Mouse (Mus musculus) kidney, adult 18-20 months (tissue): ENCODE results near the gene Syngr1.

Experiments
- DNase-seq: peaks from one replicate; pipeline ENCODE4 v3.0.0; 2021

Syngr1 gene

GRCm38 (mm10) chr15:80091121-80091955 lies at the start of gene Syngr1, which contains the start of gene Rpl3:
Gene Syngr1 (plus strand): TSS chr15:80091334.
Gene Rpl3 (minus strand): TSS chr15:80091868.
- peak; percentile 83 for DNase-seq

GRCm38 (mm10) chr15:80042152-80042551 lies 49.0 kb upstream of the Syngr1 start:
- DNase-seq, result no peak

GRCm38 (mm10) chr15:80044249-80044648 lies 46.9 kb upstream of the Syngr1 start:
- no peak for DNase-seq

GRCm38 (mm10) chr15:80045749-80046148 lies 45.4 kb upstream of the Syngr1 start:
- no peak for DNase-seq

GRCm38 (mm10) chr15:80047242-80047641 lies 43.9 kb upstream of the Syngr1 start:
- no peak for DNase-seq

GRCm38 (mm10) chr15:80047973-80048372 lies 43.2 kb upstream of the Syngr1 start:
- no peak for DNase-seq

- peak; percentile 38 for DNase-seq
These were observed 41.0 kb upstream of the Syngr1 start for GRCm38 (mm10) chr15:80050093-80050492.

- no peak for DNase-seq
These were observed 39.9 kb upstream of the Syngr1 start for GRCm38 (mm10) chr15:80051092-80051761.

GRCm38 (mm10) chr15:80051782-80052181 lies 39.4 kb upstream of the Syngr1 start:
- no peak for DNase-seq

GRCm38 (mm10) chr15:80053381-80054033 lies 37.6 kb upstream of the Syngr1 start:
- no peak for DNase-seq

GRCm38 (mm10) chr15:80054034-80054710 lies 37.0 kb upstream of the Syngr1 start:
- DNase-seq, result no peak

- DNase-seq, result no peak
These were observed 33.0 kb upstream of the Syngr1 start for GRCm38 (mm10) chr15:80058151-80058550.

GRCm38 (mm10) chr15:80059606-80060005 lies 31.5 kb upstream of the Syngr1 start:
- peak; percentile 76 for DNase-seq

GRCm38 (mm10) chr15:80060356-80061070 lies 30.6 kb upstream of the Syngr1 start:
- peak; percentile 24 for DNase-seq

GRCm38 (mm10) chr15:80061071-80061550 lies 30.0 kb upstream of the Syngr1 start:
- DNase-seq, result no peak

GRCm38 (mm10) chr15:80062339-80062738 lies 28.8 kb upstream of the Syngr1 start:
- DNase-seq, result no peak

GRCm38 (mm10) chr15:80062821-80063220 lies 28.3 kb upstream of the Syngr1 start:
- no peak for DNase-seq

GRCm38 (mm10) chr15:80064965-80065364 lies 26.2 kb upstream of the Syngr1 start:
- DNase-seq, result no peak

GRCm38 (mm10) chr15:80065414-80065813 lies 25.7 kb upstream of the Syngr1 start:
- peak; percentile 60 for DNase-seq

GRCm38 (mm10) chr15:80066538-80066937 lies 24.6 kb upstream of the Syngr1 start:
- peak; percentile 50 for DNase-seq

- no peak for DNase-seq
These were observed 22.0 kb upstream of the Syngr1 start for GRCm38 (mm10) chr15:80069171-80069570.

GRCm38 (mm10) chr15:80070095-80070644 lies 21.0 kb upstream of the Syngr1 start:
- DNase-seq, result no peak
